Mouse (Mus musculus): ENCODE measurements at regions not wholly inside any gene's neighbourhood (a gene's known extent, or its start where the extent isn't known, plus 50 kb on each side); places are given as distances from the start of the nearest gene placed in this dataset.

DNA sequence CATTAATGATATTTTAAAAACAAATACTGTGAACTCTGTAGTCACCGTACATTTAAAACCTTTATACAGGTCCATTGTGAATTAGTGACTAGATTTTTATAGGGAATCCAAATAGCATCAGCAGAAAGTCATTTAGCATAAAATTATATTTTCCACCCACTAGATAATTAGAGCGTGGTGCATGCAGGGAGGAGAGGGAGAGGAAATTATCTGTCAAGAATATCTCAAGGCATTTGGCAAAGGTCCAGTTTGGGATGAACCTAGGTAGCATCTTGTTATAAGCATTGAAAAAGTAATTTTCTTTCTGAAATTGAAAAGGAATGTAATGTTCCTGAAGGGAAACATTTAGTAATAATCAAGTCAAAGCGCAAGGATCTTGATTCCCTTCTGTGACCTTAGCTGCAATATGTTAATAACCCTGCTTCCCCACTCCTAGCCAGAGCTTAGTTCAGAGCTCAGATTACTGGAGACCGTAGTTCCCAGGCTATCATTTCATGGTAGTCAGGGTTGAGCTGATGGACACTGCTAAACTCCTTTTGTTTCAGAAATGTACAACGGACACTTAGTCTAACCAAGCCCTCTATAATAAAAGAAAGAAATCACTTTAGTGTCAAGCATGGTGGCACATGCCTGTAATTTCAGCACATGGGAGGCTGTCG is 200.8 kb upstream of the Slc39a10 start:
- Histone ChIP-seq H3K4me2 (ENCODE audit: low read depth) (no peak overlapping the region), H3K79me2 (ENCODE audit: control insufficient read depth, insufficient read depth) (no peaks in the 10 kb centered on the region), H3K27me3 (ENCODE audit: control insufficient read depth, insufficient read depth, insufficient read length) (no peaks in the 10 kb centered on the region), H3K4me3 (no peak overlapping the region), H3K36me3 (ENCODE audit: control insufficient read depth, insufficient read depth) (no peaks in the 10 kb centered on the region), H3ac (ENCODE audit: control insufficient read depth, insufficient read length) (no peak overlapping the region)
- TF ChIP-seq USF1 (IDR thresholded peaks at IDR 0.05; ENCODE audit: low read depth) (no peak), POLR2A (IDR thresholded peaks at IDR 0.05; ENCODE audit: insufficient read length, low read depth) (no peak), SRF (IDR thresholded peaks at IDR 0.05; ENCODE audit: control insufficient read depth, insufficient read length, low read depth) (no peak), MYOD1 (IDR thresholded peaks at IDR 0.05; ENCODE audit: control insufficient read depth in 1 of 3, insufficient read length in 2 of 3, low read depth in 2 of 3) (no peak), MYOG (IDR thresholded peaks at IDR 0.05; ENCODE audit: control insufficient read depth in 1 of 3, insufficient read depth in 1 of 3, insufficient read length in 2 of 3, low read depth in 2 of 3) (no peak), CEBPB (IDR thresholded peaks at IDR 0.05; ENCODE audit: insufficient read depth, poor library complexity, severe bottlenecking) (no peak), MAX (IDR thresholded peaks at IDR 0.05; ENCODE audit: low read depth) (no peak), TCF3 (IDR thresholded peaks at IDR 0.05; ENCODE audit: insufficient read length, low read depth) (no peak), POLR2AphosphoS2 (IDR thresholded peaks at IDR 0.05; ENCODE audit: insufficient read length, low read depth) (no peak), TCF12 (IDR thresholded peaks at IDR 0.05; ENCODE audit: insufficient read depth, poor library complexity, severe bottlenecking) (no peak), E2F4 (IDR thresholded peaks at IDR 0.05; ENCODE audit: insufficient read depth) (no peak), REST (IDR thresholded peaks at IDR 0.05; ENCODE audit: insufficient read depth, insufficient read length) (no peak)

DNA sequence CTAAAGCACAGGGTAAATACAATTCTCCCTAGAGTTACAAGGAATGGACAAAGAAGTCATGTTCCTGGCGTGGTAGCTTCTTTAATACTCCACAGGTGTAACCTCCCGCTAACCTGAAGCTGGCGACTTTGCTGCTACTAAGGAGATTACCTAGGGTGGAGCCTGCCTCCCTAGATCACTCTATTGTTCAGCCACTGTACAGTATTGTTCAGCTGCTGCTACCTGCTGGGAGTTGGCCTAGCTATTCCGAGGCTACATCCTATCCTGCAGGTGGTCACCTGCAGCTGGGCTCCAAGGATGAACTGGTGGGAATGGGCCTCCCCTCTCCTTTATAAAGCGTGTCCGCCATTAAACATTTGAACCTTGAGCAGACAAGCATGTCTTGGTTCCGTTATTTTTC is 183.8 kb upstream of the Slc39a10 start:
- no peaks in the 10 kb centered on the region for H3K36me3 ChIP-seq (ENCODE audit: control insufficient read depth, insufficient read depth)
- no peak overlapping the region for H3K4me2 ChIP-seq (ENCODE audit: low read depth)
- no peak overlapping the region for H3K4me3 ChIP-seq
- no peak overlapping the region for H3ac ChIP-seq (ENCODE audit: control insufficient read depth, insufficient read length)
- H3K79me2 ChIP-seq (ENCODE audit: control insufficient read depth, insufficient read depth): no peaks in the 10 kb centered on the region
- TF ChIP-seq TCF12 (IDR thresholded peaks at IDR 0.05; ENCODE audit: insufficient read depth, poor library complexity, severe bottlenecking) (no peak), SRF (IDR thresholded peaks at IDR 0.05; ENCODE audit: control insufficient read depth, insufficient read length, low read depth) (no peak), POLR2A (IDR thresholded peaks at IDR 0.05; ENCODE audit: insufficient read length, low read depth) (no peak), MYOD1 (IDR thresholded peaks at IDR 0.05; ENCODE audit: control insufficient read depth in 1 of 3, insufficient read length in 2 of 3, low read depth in 2 of 3) (no peak), CEBPB (IDR thresholded peaks at IDR 0.05; ENCODE audit: insufficient read depth, poor library complexity, severe bottlenecking) (no peak), TCF3 (IDR thresholded peaks at IDR 0.05; ENCODE audit: insufficient read length, low read depth) (no peak), MAX (IDR thresholded peaks at IDR 0.05; ENCODE audit: low read depth) (no peak)
- H3K27me3 ChIP-seq (ENCODE audit: control insufficient read depth, insufficient read depth, insufficient read length): no peaks in the 10 kb centered on the region

DNA sequence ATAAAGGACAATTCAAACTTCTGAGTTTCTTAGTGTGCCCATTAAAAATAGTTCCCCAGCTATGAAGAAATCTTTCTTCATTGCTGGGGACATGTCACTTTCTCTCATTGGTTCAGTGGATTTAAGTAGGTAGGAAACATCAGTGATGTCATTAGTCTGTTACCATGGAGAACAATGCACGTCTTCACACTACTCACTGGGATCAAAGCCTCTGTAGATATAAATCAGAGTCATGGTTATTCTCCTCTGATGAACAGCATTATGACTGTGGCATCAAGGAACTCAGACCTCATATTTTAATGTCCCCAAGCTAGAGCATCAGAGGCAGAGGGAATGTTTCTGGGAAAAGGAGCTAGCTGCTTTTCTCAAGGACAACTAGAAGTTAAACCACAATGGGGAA is 165.5 kb upstream of the Slc39a10 start:
- no peak overlapping the region for H3K4me3 ChIP-seq
- H3K4me2 ChIP-seq (ENCODE audit: low read depth): no peak overlapping the region
- no peaks in the 10 kb centered on the region for H3K79me2 ChIP-seq (ENCODE audit: control insufficient read depth, insufficient read depth)
- H3ac ChIP-seq (ENCODE audit: control insufficient read depth, insufficient read length): no peak overlapping the region
- no peak for TF ChIP-seq POLR2A (IDR thresholded peaks at IDR 0.05; ENCODE audit: insufficient read length, low read depth)
- no peak for TF ChIP-seq POLR2AphosphoS2 (IDR thresholded peaks at IDR 0.05; ENCODE audit: insufficient read length, low read depth)
- no peak for TF ChIP-seq USF1 (IDR thresholded peaks at IDR 0.05; ENCODE audit: low read depth)
- TF ChIP-seq E2F4 (IDR thresholded peaks at IDR 0.05; ENCODE audit: insufficient read depth): no peak
- TF ChIP-seq REST (IDR thresholded peaks at IDR 0.05; ENCODE audit: insufficient read depth, insufficient read length): no peak
- no peak for TF ChIP-seq TCF12 (IDR thresholded peaks at IDR 0.05; ENCODE audit: insufficient read depth, poor library complexity, severe bottlenecking)
- TF ChIP-seq MYOD1 (IDR thresholded peaks at IDR 0.05; ENCODE audit: control insufficient read depth in 1 of 3, insufficient read length in 2 of 3, low read depth in 2 of 3): no peak
- no peak for TF ChIP-seq CEBPB (IDR thresholded peaks at IDR 0.05; ENCODE audit: insufficient read depth, poor library complexity, severe bottlenecking)
- TF ChIP-seq TCF3 (IDR thresholded peaks at IDR 0.05; ENCODE audit: insufficient read length, low read depth): no peak
- no peaks in the 10 kb centered on the region for H3K36me3 ChIP-seq (ENCODE audit: control insufficient read depth, insufficient read depth)
- no peaks in the 10 kb centered on the region for H3K27me3 ChIP-seq (ENCODE audit: control insufficient read depth, insufficient read depth, insufficient read length)

DNA sequence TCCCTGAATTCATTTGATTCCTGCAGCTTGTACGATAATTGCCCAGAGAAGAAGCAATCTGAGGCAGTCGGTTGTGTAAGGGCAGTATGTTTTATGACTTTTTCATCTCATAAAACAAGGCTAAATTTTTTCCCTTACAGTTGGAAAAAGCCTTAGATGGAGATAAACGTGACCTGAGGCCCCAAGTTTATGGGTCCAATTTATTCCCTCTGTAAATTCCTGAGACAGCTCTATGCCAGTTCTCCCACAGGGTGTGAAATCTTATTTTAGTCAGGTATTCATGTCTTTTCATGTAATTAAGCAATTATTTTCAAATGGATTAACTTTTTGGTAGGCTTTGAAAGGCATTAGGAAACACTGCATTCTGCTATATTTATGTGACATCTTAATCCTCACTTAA is 164.7 kb upstream of the Slc39a10 start:
- no peaks in the 10 kb centered on the region for H3K36me3 ChIP-seq (ENCODE audit: control insufficient read depth, insufficient read depth)
- H3ac ChIP-seq (ENCODE audit: control insufficient read depth, insufficient read length): no peak overlapping the region
- no peaks in the 10 kb centered on the region for H3K79me2 ChIP-seq (ENCODE audit: control insufficient read depth, insufficient read depth)
- H3K4me3 ChIP-seq: no peak overlapping the region
- no peaks in the 10 kb centered on the region for H3K27me3 ChIP-seq (ENCODE audit: control insufficient read depth, insufficient read depth, insufficient read length)
- H3K4me2 ChIP-seq (ENCODE audit: low read depth): no peak overlapping the region
- no peak for TF ChIP-seq TCF12 (IDR thresholded peaks at IDR 0.05; ENCODE audit: insufficient read depth, poor library complexity, severe bottlenecking)
- TF ChIP-seq USF1 (IDR thresholded peaks at IDR 0.05; ENCODE audit: low read depth): no peak
- no peak for TF ChIP-seq REST (IDR thresholded peaks at IDR 0.05; ENCODE audit: insufficient read depth, insufficient read length)
- no peak for TF ChIP-seq CEBPB (IDR thresholded peaks at IDR 0.05; ENCODE audit: insufficient read depth, poor library complexity, severe bottlenecking)

DNA sequence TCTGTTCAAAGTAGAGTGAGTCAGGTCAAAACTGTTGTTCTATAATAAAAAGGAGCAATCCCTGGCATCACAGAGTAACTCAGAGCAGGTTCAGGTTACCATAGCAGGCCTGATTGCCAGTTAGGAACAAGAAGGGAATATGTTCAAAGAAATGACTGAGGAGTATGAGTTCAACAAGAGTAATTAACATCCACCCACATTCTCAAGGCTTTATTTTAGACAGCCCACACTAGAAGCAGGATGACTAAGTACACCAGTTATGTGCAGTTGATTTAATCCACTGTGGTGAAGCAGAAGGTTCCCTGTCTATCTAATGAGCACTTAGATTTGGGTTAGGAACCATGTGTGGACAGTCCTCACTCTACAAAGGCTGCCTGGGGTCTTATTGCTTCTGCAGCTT is 158.5 kb upstream of the Slc39a10 start:
- no peak for TF ChIP-seq POLR2A (IDR thresholded peaks at IDR 0.05; ENCODE audit: insufficient read length, low read depth)
- TF ChIP-seq TCF12 (IDR thresholded peaks at IDR 0.05; ENCODE audit: insufficient read depth, poor library complexity, severe bottlenecking): no peak
- TF ChIP-seq SRF (IDR thresholded peaks at IDR 0.05; ENCODE audit: control insufficient read depth, insufficient read length, low read depth): no peak
- no peak for TF ChIP-seq USF1 (IDR thresholded peaks at IDR 0.05; ENCODE audit: low read depth)
- TF ChIP-seq REST (IDR thresholded peaks at IDR 0.05; ENCODE audit: insufficient read depth, insufficient read length): no peak
- TF ChIP-seq MAX (IDR thresholded peaks at IDR 0.05; ENCODE audit: low read depth): no peak
- TF ChIP-seq TCF3 (IDR thresholded peaks at IDR 0.05; ENCODE audit: insufficient read length, low read depth): no peak
- no peak for TF ChIP-seq CEBPB (IDR thresholded peaks at IDR 0.05; ENCODE audit: insufficient read depth, poor library complexity, severe bottlenecking)
- TF ChIP-seq POLR2AphosphoS2 (IDR thresholded peaks at IDR 0.05; ENCODE audit: insufficient read length, low read depth): no peak
- TF ChIP-seq MYOD1 (IDR thresholded peaks at IDR 0.05; ENCODE audit: control insufficient read depth in 1 of 3, insufficient read length in 2 of 3, low read depth in 2 of 3): no peak
- no peak for TF ChIP-seq MYOG (IDR thresholded peaks at IDR 0.05; ENCODE audit: control insufficient read depth in 1 of 3, insufficient read depth in 1 of 3, insufficient read length in 2 of 3, low read depth in 2 of 3)
- no peak for TF ChIP-seq E2F4 (IDR thresholded peaks at IDR 0.05; ENCODE audit: insufficient read depth)

More for the DNA sequence above, 158.5 kb upstream of the Slc39a10 start:
- Histone ChIP-seq H3K79me2 (ENCODE audit: control insufficient read depth, insufficient read depth) (no peaks in the 10 kb centered on the region), H3K4me3 (no peak overlapping the region), H3K36me3 (ENCODE audit: control insufficient read depth, insufficient read depth) (no peaks in the 10 kb centered on the region), H3K4me2 (ENCODE audit: low read depth) (no peak overlapping the region), H3K27me3 (ENCODE audit: control insufficient read depth, insufficient read depth, insufficient read length) (no peaks in the 10 kb centered on the region), H3ac (ENCODE audit: control insufficient read depth, insufficient read length) (no peak overlapping the region)

Measured in myocyte (in vitro differentiated cells).